11 mouse cellular contexts compared by ENCODE assay signal in genomic region chr6:115989607-115990006, GRCm38 (mm10). TPM values are rescaled to one million over a fixed set of nuclear protein-coding genes. Genes with fewer than 3 reads are reported as not detected.
DNase-seq lines count a peak whose midpoint lies in the region; ATAC-seq and TF ChIP-seq lines count a peak whose summit lies in the region.
"Had no signal": no experiment of that assay in that cellular context is flagged by ENCODE, and none has a peak within 500 bp of the region (broad histone marks: within the 10 kb centered on the region; RNA-seq: fewer than 3 reads in every experiment).

No protein-coding gene starts in this region.

- H3K36me3 ChIP-seq in hindbrain, embryonic 10.5 days, result no peaks in the 10 kb centered on the region
- H3K36me3 ChIP-seq in hindbrain, postnatal 0 days (ENCODE audit: insufficient read depth, low read length), result no peaks in the 10 kb centered on the region
- H3K36me3 ChIP-seq in spleen, adult 2 months (ENCODE audit: control insufficient read depth, insufficient read depth, low read length), result no peaks in the 10 kb centered on the region
- H3K36me3 ChIP-seq in limb, embryonic 12.5 days, result no peaks in the 10 kb centered on the region
- no peaks in the 10 kb centered on the region for H3K36me3 ChIP-seq in midbrain, embryonic 13.5 days
- H3K36me3 ChIP-seq: liver, embryonic 15.5 days had no signal

- H3K9ac ChIP-seq in hindbrain, postnatal 0 days (replicated peaks; ENCODE audit: low read length), result no peak overlapping the region
- H3K9ac ChIP-seq in limb, embryonic 12.5 days (replicated peaks), result 0 out of 2 replicates have a peak overlapping the region, but pooled peaks have one; percentile 31
- H3K9ac ChIP-seq in midbrain, embryonic 13.5 days (replicated peaks), result no peak overlapping the region
- H3K9ac ChIP-seq: liver, embryonic 15.5 days had no signal

- no peaks in the 10 kb centered on the region for H3K9me3 ChIP-seq in hindbrain, embryonic 10.5 days
- no peaks in the 10 kb centered on the region for H3K9me3 ChIP-seq in hindbrain, postnatal 0 days (ENCODE audit: low read length)
- H3K9me3 ChIP-seq in limb, embryonic 12.5 days, result no peaks in the 10 kb centered on the region
- H3K9me3 ChIP-seq in midbrain, embryonic 13.5 days, result no peaks in the 10 kb centered on the region
- H3K9me3 ChIP-seq: liver, embryonic 15.5 days had no signal

- H3K4me1 ChIP-seq in hindbrain, embryonic 10.5 days (replicated peaks), result peaks cover 76% of the 10 kb centered on the region
- peaks cover 19% of the 10 kb centered on the region for H3K4me1 ChIP-seq in hindbrain, postnatal 0 days (ENCODE audit: insufficient read depth, low read length)
- H3K4me1 ChIP-seq in spleen, adult 2 months (ENCODE audit: control insufficient read depth, insufficient read depth, insufficient read length), result peaks cover 46% of the 10 kb centered on the region
- H3K4me1 ChIP-seq in limb, embryonic 12.5 days (replicated peaks), result peaks cover 63% of the 10 kb centered on the region
- H3K4me1 ChIP-seq in midbrain, embryonic 13.5 days (replicated peaks), result peaks cover 57% of the 10 kb centered on the region

- ATAC-seq in hindbrain, postnatal 0 days, result no peak
- no peak for ATAC-seq in limb, embryonic 12.5 days (ENCODE audit: insufficient number of reproducible peaks, insufficient read depth, low FRiP score, low TSS enrichment, low read depth)
- ATAC-seq in midbrain, embryonic 13.5 days, result no peak

- peaks cover 61% of the 10 kb centered on the region for H3K27me3 ChIP-seq in hindbrain, embryonic 10.5 days (ENCODE audit: insufficient read depth, poor library complexity, severe bottlenecking)
- peaks cover 6% of the 10 kb centered on the region; the same call in 1 of the 2 replicates for H3K27me3 ChIP-seq in hindbrain, postnatal 0 days (ENCODE audit: insufficient read depth, low read length)
- H3K27me3 ChIP-seq in spleen, adult 2 months (ENCODE audit: control insufficient read depth, insufficient read depth, low read length), result peaks cover 11% of the 10 kb centered on the region
- H3K27me3 ChIP-seq in limb, embryonic 12.5 days, result peaks cover 55% of the 10 kb centered on the region
- H3K27me3 ChIP-seq in midbrain, embryonic 13.5 days, result peaks cover 64% of the 10 kb centered on the region

- peak overlapping the region; percentile 18; the same call in 1 of the 2 replicates for H3K4me3 ChIP-seq in hindbrain, embryonic 10.5 days
- H3K4me3 ChIP-seq in hindbrain, postnatal 0 days (ENCODE audit: low read length), result no peak overlapping the region
- no peak overlapping the region for H3K4me3 ChIP-seq in spleen, adult 2 months (ENCODE audit: extremely low read depth, insufficient read depth, insufficient read length)
- no peak overlapping the region for H3K4me3 ChIP-seq in limb, embryonic 12.5 days (replicated peaks)
- H3K4me3 ChIP-seq in midbrain, embryonic 13.5 days (replicated peaks), result no peak overlapping the region
- H3K4me3 ChIP-seq: erythroblast, embryonic 14.5 days; liver, embryonic 15.5 days had no signal

- TF ChIP-seq CTCF in hindbrain, postnatal 0 days (IDR thresholded peaks at IDR 0.05; ENCODE audit: low read depth), result no peak
- TF ChIP-seq CTCF in spleen, adult 2 months (IDR thresholded peaks at IDR 0.05; ENCODE audit: extremely low read depth, insufficient read depth, insufficient read length, insufficient replicate concordance), result no peak

- no peak overlapping the region for H3K4me2 ChIP-seq in hindbrain, postnatal 0 days (ENCODE audit: low read depth, low read length)
- peak overlapping the region; percentile 31 for H3K4me2 ChIP-seq in limb, embryonic 12.5 days
- H3K4me2 ChIP-seq in midbrain, embryonic 13.5 days (replicated peaks), result no peak overlapping the region
- H3K4me2 ChIP-seq: liver, embryonic 15.5 days had no signal

- no peak for DNase-seq in hindbrain, embryonic 10.5 days (ENCODE audit: low spot score)
- no peak for DNase-seq in hindbrain, postnatal 0 days (ENCODE audit: low spot score)
- DNase-seq in spleen, adult 2 months (ENCODE audit: low read depth in 1 of 2, low spot score in 2 of 2), result no peak
- DNase-seq in spleen, adult 18-20 months, result no peak
- no peak for DNase-seq in cerebellum, adult 9-11 months
- DNase-seq in gastrocnemius, postnatal 10 days, result no peak

- no peak for TF ChIP-seq POLR2A in spleen, adult 2 months (IDR thresholded peaks at IDR 0.05; ENCODE audit: low read depth, low read length)

- 66% methylated on average over 4 of the region's 4 CpGs for WGBS in hindbrain, embryonic 10.5 days
- WGBS in hindbrain, postnatal 0 days, result 59% methylated on average over 4 of the region's 4 CpGs
- WGBS in spleen, adult 2 months, result 21% methylated on average over 4 of the region's 4 CpGs
- 73% methylated on average over 4 of the region's 4 CpGs for WGBS in limb, embryonic 12.5 days
- WGBS in midbrain, embryonic 13.5 days, result 60% methylated on average over 4 of the region's 4 CpGs

- H3K27ac ChIP-seq in hindbrain, embryonic 10.5 days, result no peak overlapping the region
- no peak overlapping the region for H3K27ac ChIP-seq in hindbrain, postnatal 0 days
- H3K27ac ChIP-seq in spleen, adult 2 months (ENCODE audit: insufficient read depth, low read length), result 0 out of 2 replicates have a peak overlapping the region, but pooled peaks have one; percentile 7
- no peak overlapping the region for H3K27ac ChIP-seq in limb, embryonic 12.5 days
- no peak overlapping the region for H3K27ac ChIP-seq in midbrain, embryonic 13.5 days
- H3K27ac ChIP-seq: liver, embryonic 15.5 days had no signal

RNA-seq across cellular contexts. Expression of gene Plxnd1, which starts 5.2 kb away (rescaled TPM):
- 24.6 and 28.5 TPM in 2 replicates for polyA plus RNA-seq in hindbrain, embryonic 10.5 days (2016; fragmentation: Nextera tagmentation; extraction: Ambion mirVana)
- 31.2 and 36.1 TPM in 2 replicates for total RNA-seq in hindbrain, postnatal 0 days (2014; rRNA removed)
- polyA plus RNA-seq in hindbrain, postnatal 0 days (2015; fragmentation: Nextera tagmentation; extraction: Ambion mirVana), result 6.1 and 8.2 TPM in 2 replicates
- 66.1 and 87.2 TPM in 2 replicates for polyA plus RNA-seq in spleen, adult 2 months (2012; rRNA removed)
- 25.2 and 27.5 TPM in 2 replicates for polyA plus RNA-seq in limb, embryonic 12.5 days (2016; fragmentation: Nextera tagmentation; extraction: Ambion mirVana)
- 6.5 and 8.2 TPM in 2 replicates for polyA plus RNA-seq in midbrain, embryonic 13.5 days (2015; fragmentation: Nextera tagmentation; extraction: Ambion mirVana)
- total RNA-seq in gastrocnemius, postnatal 10 days (2021), result 100 to 1,000 TPM in 1 of 2 experiments, 10 to 100 TPM in 1; 90.1 to 127 TPM

RNA-seq across cellular contexts. Expression of gene H1foo, which starts 44.9 kb away (rescaled TPM):
- polyA plus RNA-seq in hindbrain, embryonic 10.5 days (2016; fragmentation: Nextera tagmentation; extraction: Ambion mirVana), result not detected in 2 replicates
- 1.0 TPM in 1 of 2 replicates, not detected in the other for total RNA-seq in hindbrain, postnatal 0 days (2014; rRNA removed)
- not detected in 2 replicates for polyA plus RNA-seq in hindbrain, postnatal 0 days (2015; fragmentation: Nextera tagmentation; extraction: Ambion mirVana)
- not detected in 2 replicates for polyA plus RNA-seq in spleen, adult 2 months (2012; rRNA removed)
- polyA plus RNA-seq in limb, embryonic 12.5 days (2016; fragmentation: Nextera tagmentation; extraction: Ambion mirVana), result not detected in 2 replicates
- not detected in 2 replicates for polyA plus RNA-seq in midbrain, embryonic 13.5 days (2015; fragmentation: Nextera tagmentation; extraction: Ambion mirVana)
- not detected for total RNA-seq in gastrocnemius, postnatal 10 days (2021)
- total RNA-seq: MEL had no signal
- polyA plus RNA-seq: erythroblast, embryonic 14.5 days; liver, embryonic 15.5 days had no signal

RNA-seq across cellular contexts. Expression of gene Rho, which starts 58.1 kb away (rescaled TPM):
- 0.20 and 0.37 TPM in 2 replicates for polyA plus RNA-seq in hindbrain, embryonic 10.5 days (2016; fragmentation: Nextera tagmentation; extraction: Ambion mirVana)
- total RNA-seq in hindbrain, postnatal 0 days (2014; rRNA removed), result 0.37 and 1.1 TPM in 2 replicates
- 0.08 and 0.09 TPM in 2 replicates for polyA plus RNA-seq in hindbrain, postnatal 0 days (2015; fragmentation: Nextera tagmentation; extraction: Ambion mirVana)
- 0.16 and 0.37 TPM in 2 replicates for polyA plus RNA-seq in spleen, adult 2 months (2012; rRNA removed)
- polyA plus RNA-seq in limb, embryonic 12.5 days (2016; fragmentation: Nextera tagmentation; extraction: Ambion mirVana), result 0.28 and 0.38 TPM in 2 replicates
- 0.05 and 0.21 TPM in 2 replicates for polyA plus RNA-seq in midbrain, embryonic 13.5 days (2015; fragmentation: Nextera tagmentation; extraction: Ambion mirVana)
- under 1 TPM; 0.19 to 0.32 TPM for total RNA-seq in gastrocnemius, postnatal 10 days (2021)
- total RNA-seq: MEL had no signal
- polyA plus RNA-seq: erythroblast, embryonic 14.5 days; liver, embryonic 15.5 days had no signal
